Mouse (Mus musculus) neutrophil, adult 59 days (primary cell): ENCODE data around the gene Oog3. TPM values are rescaled to one million over a fixed set of nuclear protein-coding genes. Genes with fewer than 3 reads are reported as not detected.

Source experiments
- total RNA-seq, 2 experiments: library from RNA; stranded (reverse); gene quantifications; 1 replicate in 1 of 2; 2 replicates in 1 of 2; pipeline ENCODE4 v1.2.4; 2023

The Oog3 gene
- total RNA-seq: not detected

DNA sequence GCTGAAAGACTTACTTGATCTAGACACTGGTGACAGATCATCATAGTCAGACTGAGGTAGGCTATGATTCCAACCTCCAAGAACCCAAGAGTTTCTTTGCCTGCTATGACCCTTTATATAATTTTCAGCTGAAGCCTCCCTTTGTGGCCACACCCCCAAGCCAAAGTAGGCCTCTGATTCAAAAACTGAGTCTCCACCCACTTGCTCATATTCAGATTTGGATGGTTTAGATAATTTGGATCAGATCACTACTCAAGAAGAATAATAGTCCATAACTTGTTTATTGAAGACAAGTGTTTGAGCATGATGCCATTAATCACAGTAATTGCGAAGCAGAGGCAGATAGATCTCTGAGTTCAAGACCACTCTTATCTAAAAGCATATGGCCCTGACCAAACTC lies at the start of gene Oog3:
TSS of gene Oog3 (minus strand) at position 101 of the 400 bp plus-strand sequence.

DNA sequence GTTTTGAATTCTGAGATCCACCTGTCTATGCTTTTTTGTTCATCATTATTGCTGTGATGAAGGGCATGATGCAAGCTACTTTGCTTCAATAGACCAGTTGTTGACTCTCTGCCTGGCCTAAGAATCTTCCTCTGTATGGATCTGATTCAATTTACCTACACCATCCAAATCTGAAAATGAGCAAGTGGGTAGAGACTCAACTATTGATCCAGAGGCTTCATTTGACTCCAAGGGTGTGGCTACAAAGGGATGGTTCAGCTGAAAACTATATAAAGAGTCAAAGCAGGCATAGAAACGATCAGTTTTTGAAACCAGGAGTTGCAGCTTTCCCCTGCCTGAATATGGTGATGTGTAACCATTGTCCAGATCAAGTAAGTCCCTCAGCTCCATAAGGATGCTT lies 28.0 kb upstream of the Oog3 start, which contains the start of gene Oog2:
TSS of gene Oog2 (plus strand) at position 301 of the 400 bp plus-strand sequence.

Other genes with a start within 250 kb of the Oog3 start
- gene Pramef25, start 211.6 kb downstream of the Oog3 start, total RNA-seq: not detected
- gene Gm13101, start 195.7 kb downstream of the Oog3 start, total RNA-seq: not detected
- not detected for gene Pramef17, start 168.3 kb downstream of the Oog3 start, total RNA-seq
- not detected for gene Pramel4, start 103.5 kb downstream of the Oog3 start, total RNA-seq
- gene Gm13102, start 56.2 kb downstream of the Oog3 start, total RNA-seq: not detected
- gene Oog2, start 28.1 kb upstream of the Oog3 start, total RNA-seq: not detected
- not detected for gene C87977, start 50.7 kb upstream of the Oog3 start, total RNA-seq
- gene Pramel5, start 117.8 kb upstream of the Oog3 start, total RNA-seq: not detected
- gene Gm13128, start 167.6 kb upstream of the Oog3 start, total RNA-seq: not detected
- not detected for gene Gm13119, start 195.3 kb upstream of the Oog3 start, total RNA-seq
- gene Pramef20, start 215.3 kb upstream of the Oog3 start, total RNA-seq: not detected
- not detected for gene Pramef12, start 245.8 kb upstream of the Oog3 start, total RNA-seq